Mouse (Mus musculus): Measurements from ENCODE around the gene Vps18. TPM values are rescaled to one million over a fixed set of nuclear protein-coding genes. Genes with fewer than 3 reads are reported as not detected.

Vps18 gene
- total RNA-seq (2023): 10 to 100 TPM; 28.8 to 30.2 TPM

DNA sequence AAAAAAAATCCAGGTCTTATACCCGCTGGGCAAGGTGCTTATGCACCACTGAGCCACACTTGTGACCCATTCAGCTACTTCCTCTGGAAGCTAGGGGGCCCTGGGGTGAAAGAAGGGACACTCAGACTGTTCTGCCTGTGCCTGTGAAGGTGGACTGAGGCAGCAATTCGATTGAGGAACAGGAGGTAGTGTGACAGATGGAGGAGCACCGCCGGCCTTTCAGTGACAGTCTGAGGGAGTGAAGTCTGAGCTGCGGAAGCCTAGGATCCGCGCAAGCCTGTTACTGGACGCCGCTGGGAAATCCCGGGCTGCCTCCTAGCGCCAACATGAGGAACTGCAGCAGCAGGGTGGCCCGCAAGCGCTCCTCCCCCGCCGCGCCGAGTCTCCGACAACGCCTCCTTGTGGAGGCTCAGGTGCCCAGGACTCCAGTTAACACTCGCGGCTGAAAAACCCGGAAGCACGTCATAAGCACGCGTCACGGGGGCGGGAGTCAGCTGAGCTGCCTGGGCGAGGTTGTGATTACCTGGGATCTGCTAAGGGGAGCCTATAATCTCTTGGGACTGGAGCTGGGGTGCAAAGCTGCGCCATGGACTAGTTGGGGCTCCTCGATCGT, at the start of gene Vps18:
TSS of gene Vps18 (plus strand) at position 471 of the 613 bp plus-strand sequence.

GRCm38 (mm10) chr2:119270643-119271331, 17.8 kb upstream of the Vps18 start, which contains the start of gene Rhov:
TSS of gene Rhov (minus strand) at chr2:119271272.

DNA sequence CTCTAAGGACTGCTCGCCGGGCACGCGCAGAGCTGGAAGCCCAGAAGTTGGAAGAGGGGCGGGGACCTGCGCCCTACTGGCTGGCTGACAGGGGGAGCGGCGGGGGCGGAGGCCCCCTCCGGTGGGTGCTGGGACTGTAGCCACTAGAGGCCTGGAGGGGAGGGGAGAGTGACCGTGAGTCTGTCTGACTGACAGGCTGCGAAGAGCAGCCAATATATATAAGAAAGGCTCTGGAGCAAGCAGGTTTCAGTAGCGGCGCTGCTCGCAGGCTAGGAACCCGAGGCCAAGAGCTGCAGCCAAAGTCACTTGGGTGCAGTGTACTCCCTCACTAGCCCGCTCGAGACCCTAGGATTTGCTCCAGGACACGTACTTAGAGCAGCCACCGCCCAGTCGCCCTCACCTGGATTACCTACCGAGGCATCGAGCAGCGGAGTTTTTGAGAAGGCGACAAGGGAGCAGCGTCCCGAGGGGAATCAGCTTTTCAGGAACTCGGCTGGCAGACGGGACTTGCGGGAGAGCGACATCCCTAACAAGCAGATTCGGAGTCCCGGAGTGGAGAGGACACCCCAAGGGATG, 37.1 kb downstream of the Vps18 start, which contains the start of gene Dll4:
TSS of gene Dll4 (plus strand) at position 217 of the 576 bp plus-strand sequence.

Other genes with a start within 250 kb of the Vps18 start
- 10 to 100 TPM; 36.3 to 43.6 TPM for gene Knl1, start 241.6 kb upstream of the Vps18 start, total RNA-seq (2023)
- gene Rad51, start 175.9 kb upstream of the Vps18 start, total RNA-seq (2023): 10 to 100 TPM; 17.8 to 20.4 TPM
- 10 to 100 TPM in 1 of 2 experiments, 1 to 10 TPM in 1; 9.8 to 11.5 TPM for gene Rmdn3, start 131.7 kb upstream of the Vps18 start, total RNA-seq (2023)
- not detected for gene Gchfr, start 121.0 kb upstream of the Vps18 start, total RNA-seq (2023)
- not detected for gene Gm14137, start 114.2 kb upstream of the Vps18 start, total RNA-seq (2023)
- 10 to 100 TPM; 16.9 to 18.6 TPM for gene Zfyve19, start 80.1 kb upstream of the Vps18 start, total RNA-seq (2023)
- 10 to 100 TPM; 14.4 to 15.2 TPM for gene Dnajc17, start 79.9 kb upstream of the Vps18 start, total RNA-seq (2023)
- not detected for gene Ppp1r14d, start 58.8 kb upstream of the Vps18 start, total RNA-seq (2023)
- not detected for gene Spint1, start 51.4 kb upstream of the Vps18 start, total RNA-seq (2023)
- 1 to 10 TPM; 3.6 to 6.4 TPM for gene Rhov, start 17.5 kb upstream of the Vps18 start, total RNA-seq (2023)
- gene Dll4, start 37.0 kb downstream of the Vps18 start, total RNA-seq (2023): under 1 TPM in 1 of 2 experiments, not detected in 1; 0.13 TPM
- gene Chac1, start 62.5 kb downstream of the Vps18 start, total RNA-seq (2023): 1 to 10 TPM; 4.9 to 7.1 TPM
- gene Ino80, start 188.9 kb downstream of the Vps18 start, total RNA-seq (2023): 10 to 100 TPM; 17.6 to 18.3 TPM